Mouse (Mus musculus): ENCODE results near the gene Plau. TPM values are rescaled to one million over a fixed set of nuclear protein-coding genes. Genes with fewer than 3 reads are reported as not detected.
A peak's percentile ranks its signal among the peaks of the same experiment; 100 is the strongest.

Gene Plau
- polyA plus RNA-seq, 1 experiment from 2014 or later: 0.99 TPM

DNA sequence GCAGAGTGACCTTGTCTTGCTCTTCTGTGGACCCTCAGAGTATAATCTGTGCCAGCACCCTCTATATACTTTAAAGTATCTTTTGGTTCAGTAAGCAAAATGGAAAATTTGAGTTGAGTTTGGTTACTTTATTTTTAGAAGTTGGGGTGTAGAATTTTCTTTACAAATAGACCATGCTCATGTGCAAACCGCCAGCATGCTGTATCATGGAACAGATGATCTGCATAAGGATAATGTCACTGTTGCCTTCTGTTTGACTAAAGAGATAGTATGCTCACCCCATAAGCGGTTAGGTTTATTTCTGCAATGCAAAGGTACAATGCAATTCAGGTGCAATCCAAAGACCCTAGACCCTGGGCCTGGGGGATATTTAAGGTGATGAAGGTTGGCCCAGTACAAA, 10.9 kb upstream of the Plau start:
- no peak overlapping the region for H3K4me3 ChIP-seq (ENCODE audit: low read depth, low read length)
- 92% methylated on average over 2 of the region's 2 CpGs for WGBS
- H3K4me2 ChIP-seq: no peak overlapping the region
- H3K4me1 ChIP-seq (ENCODE audit: insufficient read depth): no peaks in the 10 kb centered on the region
- H3K9ac ChIP-seq: no peak overlapping the region
- no peak overlapping the region for H3K27ac ChIP-seq (ENCODE audit: low read depth)
- H3K27me3 ChIP-seq (ENCODE audit: insufficient read depth, low read length): no peaks in the 10 kb centered on the region
- H3K36me3 ChIP-seq (ENCODE audit: insufficient read depth): no peaks in the 10 kb centered on the region
- ATAC-seq (ENCODE audit: insufficient read depth) (no peak), DNase-seq (no peak)
- no peaks in the 10 kb centered on the region for H3K9me3 ChIP-seq (ENCODE audit: low read depth, low read length)
- TF ChIP-seq CTCF (IDR thresholded peaks at IDR 0.05; ENCODE audit: low read depth): no peak

DNA sequence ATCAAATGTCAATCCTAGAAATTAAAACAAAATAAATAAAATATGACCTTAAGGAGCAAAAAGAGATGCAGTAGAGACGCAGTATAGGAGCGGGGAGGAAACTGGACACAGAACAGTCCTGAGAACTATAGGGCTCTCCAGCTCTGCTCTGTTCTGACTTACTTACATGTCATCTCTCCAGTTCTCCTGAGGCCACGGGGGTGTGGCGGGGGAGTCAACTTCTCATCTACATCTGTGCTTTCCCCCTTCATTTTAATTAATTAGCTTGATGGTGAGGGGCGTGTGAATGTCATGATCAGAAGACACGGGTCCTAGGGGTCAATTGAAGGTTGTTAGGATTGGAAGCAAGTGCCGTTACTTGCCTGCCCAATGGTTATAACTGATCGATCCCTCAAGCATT, 9.4 kb upstream of the Plau start:
- ATAC-seq (ENCODE audit: insufficient read depth) (no peak), DNase-seq (no peak)
- no peak overlapping the region for H3K4me3 ChIP-seq (ENCODE audit: low read depth, low read length)
- H3K27ac ChIP-seq (ENCODE audit: low read depth): no peak overlapping the region
- no peak overlapping the region for H3K4me2 ChIP-seq
- H3K4me1 ChIP-seq (ENCODE audit: insufficient read depth): no peaks in the 10 kb centered on the region
- no peaks in the 10 kb centered on the region for H3K9me3 ChIP-seq (ENCODE audit: low read depth, low read length)
- H3K27me3 ChIP-seq (ENCODE audit: insufficient read depth, low read length): no peaks in the 10 kb centered on the region
- 75% methylated on average over 8 of the region's 8 CpGs for WGBS
- H3K9ac ChIP-seq: no peak overlapping the region
- no peak for TF ChIP-seq CTCF (IDR thresholded peaks at IDR 0.05; ENCODE audit: low read depth)
- H3K36me3 ChIP-seq (ENCODE audit: insufficient read depth): no peaks in the 10 kb centered on the region

DNA sequence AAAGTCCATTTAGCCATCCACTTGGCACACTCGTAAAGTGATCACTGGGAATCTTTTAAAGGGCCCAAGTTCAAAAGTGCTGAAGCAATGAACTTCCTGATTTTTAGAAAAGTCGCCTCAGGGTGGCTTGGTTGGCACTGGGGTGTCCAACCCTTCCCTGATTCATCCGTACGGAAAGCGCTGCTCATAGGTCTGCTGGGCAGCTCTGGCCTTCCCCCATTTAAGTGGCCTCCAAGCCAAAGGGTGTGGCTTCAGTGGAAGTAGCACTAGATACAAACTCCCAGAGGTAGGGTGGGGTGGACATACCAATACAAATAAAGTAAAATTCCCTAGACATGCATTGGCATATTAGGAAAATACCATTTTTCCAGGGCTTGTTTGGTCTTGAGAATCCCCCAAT, 9.0 kb upstream of the Plau start:
- DNase-seq (no peak), ATAC-seq (ENCODE audit: insufficient read depth) (no peak)
- no peak overlapping the region for H3K27ac ChIP-seq (ENCODE audit: low read depth)
- H3K4me3 ChIP-seq (ENCODE audit: low read depth, low read length): no peak overlapping the region
- H3K36me3 ChIP-seq (ENCODE audit: insufficient read depth): no peaks in the 10 kb centered on the region
- no peak overlapping the region for H3K9ac ChIP-seq
- H3K4me1 ChIP-seq (ENCODE audit: insufficient read depth): no peaks in the 10 kb centered on the region
- no peak overlapping the region for H3K4me2 ChIP-seq
- H3K27me3 ChIP-seq (ENCODE audit: insufficient read depth, low read length): no peaks in the 10 kb centered on the region
- TF ChIP-seq CTCF (IDR thresholded peaks at IDR 0.05; ENCODE audit: low read depth): no peak
- WGBS: 87% methylated on average over 5 of the region's 5 CpGs
- no peaks in the 10 kb centered on the region for H3K9me3 ChIP-seq (ENCODE audit: low read depth, low read length)

DNA sequence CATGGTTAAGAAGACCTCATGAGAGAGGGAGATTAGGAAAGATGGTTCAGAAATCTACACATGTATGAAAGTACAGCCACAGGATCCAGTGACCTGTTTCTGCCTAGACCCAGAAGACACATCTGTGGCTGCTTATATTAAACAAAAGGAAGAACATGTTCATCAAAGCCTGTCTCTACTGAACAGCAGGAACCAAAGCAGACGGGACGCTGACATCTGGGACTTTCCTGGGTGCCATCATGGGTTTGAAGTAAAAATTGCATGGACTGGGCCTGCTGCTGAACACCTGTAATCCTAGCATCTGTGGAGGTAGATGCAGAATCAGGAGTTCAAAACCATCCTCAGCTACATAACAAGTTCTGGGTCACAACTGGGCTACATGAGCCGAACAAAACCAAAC, 7.9 kb upstream of the Plau start:
- WGBS: 79% methylated on average over 3 of the region's 3 CpGs
- no peak for TF ChIP-seq CTCF (IDR thresholded peaks at IDR 0.05; ENCODE audit: low read depth)
- Histone ChIP-seq H3K27me3 (ENCODE audit: insufficient read depth, low read length) (no peaks in the 10 kb centered on the region), H3K9me3 (ENCODE audit: low read depth, low read length) (no peaks in the 10 kb centered on the region), H3K27ac (ENCODE audit: low read depth) (no peak overlapping the region; the same call in 1 of the 2 replicates), H3K4me1 (ENCODE audit: insufficient read depth) (no peaks in the 10 kb centered on the region), H3K36me3 (ENCODE audit: insufficient read depth) (no peaks in the 10 kb centered on the region), H3K9ac (no peak overlapping the region), H3K4me2 (no peak overlapping the region), H3K4me3 (ENCODE audit: low read depth, low read length) (no peak overlapping the region)
- DNase-seq (no peak), ATAC-seq (ENCODE audit: insufficient read depth) (no peak)

DNA sequence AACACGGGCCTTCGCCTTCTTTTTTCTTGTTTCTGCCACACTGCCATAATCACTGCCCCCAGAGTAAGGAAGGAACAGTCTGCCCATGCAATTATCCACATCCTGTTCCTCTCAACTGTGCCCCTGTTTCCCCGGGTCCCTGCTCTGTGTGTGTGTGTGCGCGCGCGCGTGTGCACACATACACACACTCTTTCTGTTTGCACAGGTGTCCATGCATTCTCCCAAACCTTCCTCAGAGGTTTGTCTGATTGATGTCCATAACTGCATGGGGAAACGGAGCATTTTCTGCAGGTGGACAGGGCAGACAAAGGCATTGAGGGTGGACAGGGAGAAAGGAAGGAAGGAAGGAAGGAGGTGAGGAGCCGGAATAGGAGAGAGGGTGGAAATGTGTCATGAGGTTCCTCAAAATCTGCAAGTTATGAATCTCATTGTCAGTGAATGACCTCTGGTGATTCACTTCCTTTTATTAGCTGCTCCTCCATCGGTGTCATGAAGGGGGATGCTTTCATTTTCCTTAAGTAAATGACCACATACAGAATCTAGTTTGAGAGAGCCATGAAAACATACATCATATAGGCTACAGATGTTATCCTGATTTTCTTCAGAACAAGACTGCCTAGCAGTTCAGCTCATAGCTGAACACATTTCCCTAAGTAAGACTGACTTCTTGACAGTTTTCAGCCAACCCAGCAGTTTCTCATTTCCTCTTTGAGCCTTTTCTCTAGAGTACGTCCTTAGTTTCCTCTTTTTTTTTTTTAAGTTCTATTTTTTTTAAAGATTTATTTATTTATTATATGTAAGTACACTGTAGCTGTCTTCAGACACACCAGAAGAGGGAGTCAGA, 6.7 kb upstream of the Plau start:
- Histone ChIP-seq H3K36me3 (ENCODE audit: insufficient read depth) (no peaks in the 10 kb centered on the region), H3K9me3 (ENCODE audit: low read depth, low read length) (no peaks in the 10 kb centered on the region), H3K9ac (no peak overlapping the region), H3K4me2 (no peak overlapping the region), H3K27me3 (ENCODE audit: insufficient read depth, low read length) (no peaks in the 10 kb centered on the region), H3K27ac (ENCODE audit: low read depth) (peak overlapping the region; percentile 31; the same call in 1 of the 2 replicates), H3K4me1 (ENCODE audit: insufficient read depth) (no peaks in the 10 kb centered on the region), H3K4me3 (ENCODE audit: low read depth, low read length) (no peak overlapping the region)
- TF ChIP-seq CTCF (IDR thresholded peaks at IDR 0.05; ENCODE audit: low read depth): no peak
- ATAC-seq (ENCODE audit: insufficient read depth): no peak
- 55% methylated on average over 12 of the region's 12 CpGs for WGBS
- DNase-seq: no peak

DNA sequence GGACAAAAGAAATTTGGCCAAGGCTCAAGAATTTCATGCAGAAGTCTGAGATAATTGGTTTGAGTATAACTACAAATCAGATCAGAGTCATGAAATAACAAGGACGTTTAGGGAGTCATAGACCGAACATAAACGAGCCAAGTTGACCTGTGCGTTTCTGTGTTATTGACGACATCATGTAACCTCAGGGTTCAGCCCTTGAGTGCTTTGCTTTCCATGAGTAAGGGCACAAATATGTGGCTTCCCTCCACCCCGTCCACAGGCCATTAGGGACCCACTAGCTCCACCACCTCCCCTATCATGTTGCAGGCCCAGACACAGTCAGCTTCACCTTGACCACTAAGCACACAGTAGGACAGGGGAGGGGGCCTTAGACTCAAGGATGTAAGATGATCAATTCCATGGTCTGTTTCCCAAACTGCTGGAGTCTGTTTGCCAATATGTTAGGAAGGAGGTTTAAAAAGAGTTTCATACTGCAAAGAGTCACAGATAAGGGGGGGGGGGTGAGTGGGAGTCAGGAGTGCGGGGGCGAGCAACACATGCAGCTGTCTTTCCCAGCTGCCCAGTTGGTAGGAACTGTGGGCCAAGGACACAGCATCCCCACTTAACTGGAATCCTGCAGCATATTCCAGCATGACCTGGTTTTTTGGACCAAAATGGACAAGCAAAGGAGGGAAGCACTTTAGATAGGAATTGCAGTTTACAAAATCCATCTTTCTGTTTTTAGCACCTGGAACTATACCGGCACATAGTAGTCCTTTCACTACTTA, 5.1 kb upstream of the Plau start:
- DNase-seq: no peak
- 57% methylated on average over 9 of the region's 9 CpGs for WGBS

DNA sequence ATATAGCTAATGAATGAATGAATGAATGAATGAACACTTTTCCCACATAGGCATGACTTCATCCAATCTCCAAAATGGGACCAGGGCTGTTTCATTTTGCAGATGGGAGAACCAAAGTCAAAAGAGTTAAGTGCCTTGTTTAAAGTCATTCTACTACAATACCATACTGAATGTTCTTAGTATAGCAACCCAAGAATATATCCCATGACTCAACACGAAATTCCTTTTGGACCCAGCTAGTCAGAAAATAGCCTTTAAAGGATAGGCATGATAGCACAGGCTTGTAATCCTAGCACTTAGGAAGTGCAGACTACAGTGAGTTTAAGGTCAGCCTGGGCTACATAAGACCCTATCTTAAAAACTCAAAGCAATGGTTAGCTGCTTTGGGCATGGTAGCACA, 4.5 kb upstream of the Plau start:
- H3K4me2 ChIP-seq: no peak overlapping the region
- no peak overlapping the region for H3K9ac ChIP-seq
- H3K36me3 ChIP-seq (ENCODE audit: insufficient read depth): no peaks in the 10 kb centered on the region
- no peak overlapping the region for H3K27ac ChIP-seq (ENCODE audit: low read depth)
- ATAC-seq (ENCODE audit: insufficient read depth) (no peak), DNase-seq (no peak)
- no peak overlapping the region for H3K4me3 ChIP-seq (ENCODE audit: low read depth, low read length)
- H3K9me3 ChIP-seq (ENCODE audit: low read depth, low read length): no peaks in the 10 kb centered on the region
- no peaks in the 10 kb centered on the region for H3K27me3 ChIP-seq (ENCODE audit: insufficient read depth, low read length)
- H3K4me1 ChIP-seq (ENCODE audit: insufficient read depth): 0 out of 2 replicates have a peak, but pooled peaks cover 3% of the 10 kb centered on the region
- 67% methylated on average over 1 of the region's 1 CpGs for WGBS
- TF ChIP-seq CTCF (IDR thresholded peaks at IDR 0.05; ENCODE audit: low read depth): no peak

More for the DNA sequence above, 5.1 kb upstream of the Plau start:
- Histone ChIP-seq H3K4me3 (ENCODE audit: low read depth, low read length) (no peak overlapping the region), H3K27me3 (ENCODE audit: insufficient read depth, low read length) (no peaks in the 10 kb centered on the region), H3K27ac (ENCODE audit: low read depth) (no peak overlapping the region), H3K9me3 (ENCODE audit: low read depth, low read length) (no peaks in the 10 kb centered on the region), H3K4me1 (ENCODE audit: insufficient read depth) (no peaks in the 10 kb centered on the region), H3K36me3 (ENCODE audit: insufficient read depth) (no peaks in the 10 kb centered on the region), H3K9ac (no peak overlapping the region), H3K4me2 (no peak overlapping the region)
- ATAC-seq (ENCODE audit: insufficient read depth): no peak
- TF ChIP-seq CTCF (IDR thresholded peaks at IDR 0.05; ENCODE audit: low read depth): no peak
